Mouse (Mus musculus) heart, postnatal 0 days (tissue): ENCODE data around the gene Tmprss7. TPM values are rescaled to one million over a fixed set of nuclear protein-coding genes. Genes with fewer than 3 reads are reported as not detected.
A peak's percentile ranks its signal among the peaks of the same experiment; 100 is the strongest.

ENCODE experiments used
- ATAC-seq: fragments of 200-750 bp; cut with Nextera tagmentation; 2 replicates; pipeline ENCODE4 v1.8.0; 2017; ENCODE audit warnings: low read depth, moderate number of reproducible peaks, moderate library complexity; ENCODE audit not compliant: insufficient read depth
- DNase-seq: peaks from one replicate; pipeline ENCODE4 v3.0.0-alpha.2; 2016; ENCODE audit warnings: low spot score
- H3K27ac ChIP-seq: fragments of 300-500 bp; sonication (generic); 2 replicates; pipeline ENCODE4 v1.5.1; 2014; ENCODE audit warnings: low read depth, mild to moderate bottlenecking
- H3K27me3 ChIP-seq: fragments of 300-500 bp; sonication (generic); 2 replicates; pipeline ENCODE4 v1.6.1; 2014; ENCODE audit warnings: low read length, mixed read lengths; ENCODE audit not compliant: control insufficient read depth, insufficient read depth
- H3K36me3 ChIP-seq: fragments of 300-500 bp; sonication (generic); replicated peaks from 2 replicates; pipeline ENCODE4 v1.6.1; 2014; ENCODE audit warnings: low read length, mixed read lengths; ENCODE audit not compliant: control insufficient read depth, insufficient read depth
- H3K4me1 ChIP-seq: fragments of 300-500 bp; sonication (generic); 2 replicates; pipeline ENCODE4 v1.6.1; 2014; ENCODE audit warnings: antibody characterized with exemption; ENCODE audit not compliant: control insufficient read depth, insufficient read depth
- H3K4me2 ChIP-seq: fragments of 300-500 bp; sonication (generic); 2 replicates; pipeline ENCODE4 v1.6.1; 2014; ENCODE audit warnings: low read depth, mild to moderate bottlenecking, low read length, moderate library complexity
- H3K4me3 ChIP-seq: fragments of 300-500 bp; sonication (generic); 2 replicates; pipeline ENCODE4 v1.5.1; 2014; ENCODE audit warnings: low read depth, low read length
- H3K9ac ChIP-seq: fragments of 300-500 bp; sonication (generic); replicated peaks from 2 replicates; pipeline ENCODE4 v1.6.1; 2014; ENCODE audit warnings: low read depth, low read length, mixed read lengths
- H3K9me3 ChIP-seq: fragments of 300-500 bp; sonication (generic); replicated peaks from 2 replicates; pipeline ENCODE4 v1.6.1; 2016; ENCODE audit warnings: low read length; ENCODE audit not compliant: control insufficient read depth
- CTCF ChIP-seq: IDR thresholded peaks from 2 replicates; pipeline ENCODE4 v1.5.1; 2016; ENCODE audit warnings: antibody characterized with exemption, control low read depth, low read depth
- EP300 ChIP-seq: IDR thresholded peaks from 2 replicates; pipeline ENCODE4 v1.6.1; 2016; ENCODE audit warnings: antibody characterized with exemption, low read depth
- WGBS: fragments of 180-500 bp; shearing (Covaris S2); extraction: QIAGEN DNeasy Blood & Tissue Kit; methylation state at CpG from one replicate; pipeline ENCODE4 v1.1.7; 2014; 5-methylcytosine and 5-hydroxymethylcytosine counted together
- polyA plus RNA-seq: library from polyadenylated mRNA; unstranded; fragments of >200 nt; fragmentation: Nextera tagmentation; extraction: Ambion mirVana; gene quantifications from 2 replicates; pipeline ENCODE4 v1.2.1, GENCODE M21; 2015
- total RNA-seq: library from RNA; depleted of rRNA; stranded (reverse); fragments of >200 nt; gene quantifications from 2 replicates; pipeline ENCODE4 v1.2.3, GENCODE M21; 2014; ENCODE audit warnings: low replicate concordance

Gene Tmprss7
- total and polyA plus RNA-seq, 2 experiments from 2014 or later = not detected

- Histone ChIP-seq H3K9ac (no peak overlapping the region), H3K27ac (no peak overlapping the region), H3K27me3 (no peaks in the 10 kb centered on the region), H3K9me3 (no peaks in the 10 kb centered on the region), H3K36me3 (no peaks in the 10 kb centered on the region), H3K4me1 (no peaks in the 10 kb centered on the region), H3K4me2 (no peak overlapping the region), H3K4me3 (no peak overlapping the region)
- DNase-seq (no peak), ATAC-seq (no peak)
- 57% methylated on average over 10 of the region's 10 CpGs for WGBS
- TF ChIP-seq CTCF (no peak), EP300 (no peak)
Observed at GRCm38 (mm10) chr16:45640070-45640762, 53.2 kb downstream of the Tmprss7 start.

DNA sequence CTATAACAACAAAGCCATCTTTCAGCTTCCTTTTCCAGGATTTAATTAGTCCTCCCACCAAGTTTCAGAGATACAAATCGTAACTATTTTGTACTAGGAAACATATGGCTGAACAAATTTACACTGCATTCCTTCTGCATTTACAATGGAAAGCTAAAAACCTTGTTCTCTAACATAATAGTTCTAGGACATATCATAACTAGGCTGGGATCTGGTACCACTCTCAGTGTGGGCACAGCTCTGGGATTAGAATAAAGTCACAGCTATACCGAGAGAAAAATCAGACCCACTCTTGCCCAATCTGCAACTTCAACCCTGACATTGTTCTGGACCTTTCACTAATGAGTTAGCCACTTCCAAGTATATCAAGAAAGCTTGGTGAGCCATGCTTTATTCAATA lies 57.6 kb downstream of the Tmprss7 start:
- DNase-seq (no peak), ATAC-seq (no peak)
- H3K4me3 ChIP-seq = no peak overlapping the region
- no peaks in the 10 kb centered on the region for H3K9me3 ChIP-seq
- no peak overlapping the region for H3K9ac ChIP-seq
- no peaks in the 10 kb centered on the region for H3K4me1 ChIP-seq
- no peak overlapping the region for H3K4me2 ChIP-seq
- 70% methylated on average over 2 of the region's 2 CpGs for WGBS
- no peaks in the 10 kb centered on the region for H3K27me3 ChIP-seq
- no peaks in the 10 kb centered on the region for H3K36me3 ChIP-seq
- TF ChIP-seq CTCF = no peak
- TF ChIP-seq EP300 = no peak
- no peak overlapping the region for H3K27ac ChIP-seq

GRCm38 (mm10) chr16:45632420-45632819 lies 61.0 kb downstream of the Tmprss7 start:
- ATAC-seq = no peak
- no peaks in the 10 kb centered on the region for H3K9me3 ChIP-seq
- no peak overlapping the region for H3K9ac ChIP-seq
- no peak overlapping the region for H3K4me3 ChIP-seq
- no peak overlapping the region for H3K27ac ChIP-seq
- DNase-seq = no peak
- no peak for TF ChIP-seq EP300
- TF ChIP-seq CTCF = no peak
- H3K27me3 ChIP-seq = no peaks in the 10 kb centered on the region
- WGBS = 64% methylated on average over 4 of the region's 4 CpGs
- no peak overlapping the region for H3K4me2 ChIP-seq
- no peaks in the 10 kb centered on the region for H3K36me3 ChIP-seq
- H3K4me1 ChIP-seq = no peaks in the 10 kb centered on the region

DNA sequence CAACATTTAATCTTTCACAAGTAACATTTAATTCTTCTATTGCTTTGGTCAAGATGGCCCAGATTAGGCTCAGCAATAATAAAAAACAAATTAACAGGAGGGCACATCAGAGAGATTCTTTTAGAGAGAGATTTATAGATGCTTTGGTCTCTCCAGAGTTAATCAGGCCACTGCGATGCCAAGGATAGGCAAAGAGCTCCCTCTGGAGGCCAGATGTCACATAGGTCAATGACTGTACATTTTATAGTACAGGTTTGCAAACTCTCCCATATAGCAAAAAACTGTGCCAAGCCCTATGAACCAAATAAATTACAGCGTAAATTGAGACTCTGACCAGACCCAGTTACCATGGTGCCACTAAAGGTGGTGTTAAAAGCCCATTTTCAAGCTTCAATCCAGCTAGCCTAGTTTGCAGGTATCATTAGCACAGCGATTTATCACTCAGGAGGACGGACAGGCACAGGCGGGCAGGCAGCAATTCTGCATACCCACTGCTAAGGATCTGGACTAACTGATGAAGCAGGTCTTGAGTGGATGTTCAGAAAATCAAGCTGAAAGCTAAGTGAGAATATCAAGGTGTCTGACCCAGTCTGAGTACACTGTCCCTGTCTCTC lies 63.0 kb downstream of the Tmprss7 start:
- no peaks in the 10 kb centered on the region for H3K4me1 ChIP-seq
- DNase-seq = peak; percentile 64
- TF ChIP-seq CTCF = peak; percentile 82
- TF ChIP-seq EP300 = no peak

DNA sequence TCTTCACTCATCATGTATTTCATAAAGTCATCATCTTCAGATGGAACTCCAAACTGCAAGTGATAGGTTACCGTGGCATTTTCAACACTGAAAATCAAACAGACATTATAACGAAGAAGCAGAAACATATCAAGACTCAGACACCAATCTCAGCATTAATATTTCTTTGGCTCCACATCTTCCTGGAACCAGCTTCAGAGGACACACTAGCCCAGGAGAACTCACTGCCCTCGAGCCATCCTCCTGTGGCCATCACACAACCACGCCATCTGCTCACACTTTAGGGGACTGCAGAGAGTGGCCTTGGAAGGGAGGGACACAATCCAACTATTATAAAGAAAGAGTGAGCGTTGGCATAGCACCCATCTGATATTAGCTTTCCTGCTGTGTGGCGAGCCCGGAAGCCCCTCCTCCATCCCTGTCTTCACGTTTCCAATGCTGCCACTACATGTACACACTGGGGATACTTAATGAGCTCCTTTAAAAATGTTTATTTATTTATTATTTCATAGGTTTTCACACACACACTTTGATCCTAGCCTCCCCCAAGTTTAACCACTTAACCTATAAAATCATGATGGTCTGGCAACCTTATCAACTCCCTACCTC lies 63.9 kb downstream of the Tmprss7 start:
- H3K27ac ChIP-seq = no peak overlapping the region
- TF ChIP-seq CTCF (no peak), EP300 (no peak)
- whole genome bisulfite sequencing = 52% methylated on average over 8 of the region's 8 CpGs
- no peaks in the 10 kb centered on the region for H3K4me1 ChIP-seq
- H3K4me3 ChIP-seq = no peak overlapping the region
- H3K4me2 ChIP-seq = no peak overlapping the region
- H3K9ac ChIP-seq = no peak overlapping the region
- H3K9me3 ChIP-seq = no peaks in the 10 kb centered on the region
- DNase-seq = no peak
- no peaks in the 10 kb centered on the region for H3K27me3 ChIP-seq
- no peaks in the 10 kb centered on the region for H3K36me3 ChIP-seq
- ATAC-seq = no peak

More for the DNA sequence above, 63.0 kb downstream of the Tmprss7 start:
- no peaks in the 10 kb centered on the region for H3K27me3 ChIP-seq
- no peak overlapping the region for H3K9ac ChIP-seq
- H3K36me3 ChIP-seq = no peaks in the 10 kb centered on the region
- no peak overlapping the region for H3K27ac ChIP-seq
- no peak overlapping the region for H3K4me3 ChIP-seq
- WGBS = 55% methylated on average over 5 of the region's 5 CpGs
- H3K4me2 ChIP-seq = no peak overlapping the region
- peak; percentile 66; the same call in 1 of the 2 replicates for ATAC-seq
- H3K9me3 ChIP-seq = no peaks in the 10 kb centered on the region
